Mouse (Mus musculus) MEL (cell line): ENCODE results near the gene Mta1. TPM values are rescaled to one million over a fixed set of nuclear protein-coding genes. Genes with fewer than 3 reads are reported as not detected.

Experiments used
- DNase-seq: peaks from one replicate; pipeline ENCODE4 v3.0.0; 2011; ENCODE audit warnings: low read depth, low spot score
- H3K27ac ChIP-seq: 2 replicates; pipeline ENCODE4 v1.5.1; 2012; ENCODE audit warnings: low read depth, mild to moderate bottlenecking, control low read depth, low read length, moderate library complexity; ENCODE audit not compliant: control insufficient read depth
- H3K27me3 ChIP-seq, 2 experiments: fragments of 150-350 bp in 1 of 2; sonication (generic) in 1 of 2; 2 replicates each; pipeline ENCODE4 v1.6.1; 2012; ENCODE audit warnings: low read length in 2 of 2, mild to moderate bottlenecking in 2 of 2, improper control_type of control experiment in 1 of 2, moderate library complexity in 1 of 2; ENCODE audit not compliant: insufficient read depth in 2 of 2, control insufficient read depth in 1 of 2
- H3K36me3 ChIP-seq, 2 experiments: 2 replicates each; pipeline ENCODE4 v1.6.1; 2012 to 2014; ENCODE audit warnings: low read length in 2 of 2, improper control_type of control experiment in 1 of 2, inconsistent platforms in 1 of 2, mild to moderate bottlenecking in 1 of 2; ENCODE audit not compliant: insufficient read depth in 2 of 2, control insufficient read depth in 1 of 2
- H3K4me1 ChIP-seq, 2 experiments: fragments of 150-350 bp in 1 of 2; sonication (generic) in 1 of 2; 2 replicates each; pipeline ENCODE4 v1.6.1; 2012; ENCODE audit warnings: low read length in 2 of 2, improper control_type of control experiment in 1 of 2, mild to moderate bottlenecking in 1 of 2; ENCODE audit not compliant: insufficient read depth in 2 of 2, control insufficient read depth in 1 of 2
- H3K4me3 ChIP-seq, 2 experiments: fragments of 150-350 bp in 1 of 2; sonication (generic) in 1 of 2; 2 replicates each; pipeline ENCODE4 v1.5.1; 2012; ENCODE audit warnings: low read depth in 2 of 2, low read length in 2 of 2, mild to moderate bottlenecking in 2 of 2, moderate library complexity in 2 of 2, control low read depth in 1 of 2, improper control_type of control experiment in 1 of 2; ENCODE audit not compliant: control insufficient read depth in 1 of 2, insufficient read depth in 1 of 2
- H3K79me2 ChIP-seq: 2 replicates; pipeline ENCODE4 v1.6.1; 2012; ENCODE audit warnings: mild to moderate bottlenecking, low read length, moderate library complexity; ENCODE audit not compliant: control insufficient read depth, poor library complexity, insufficient read depth
- H3K9ac ChIP-seq: 2 replicates; pipeline ENCODE4 v1.6.1; 2012; ENCODE audit warnings: low read depth, mild to moderate bottlenecking, control low read depth, low read length, moderate library complexity; ENCODE audit not compliant: control insufficient read depth, poor library complexity, severe bottlenecking
- H3K9me3 ChIP-seq: fragments of 150-350 bp; sonication (generic); replicated peaks from 2 replicates; pipeline ENCODE4 v1.6.1; 2012; ENCODE audit warnings: mild to moderate bottlenecking, low read length, improper control_type of control experiment, moderate library complexity; ENCODE audit not compliant: insufficient read depth
- BHLHE40 ChIP-seq: IDR thresholded peaks from 2 replicates; pipeline ENCODE4 v1.6.1; 2012; ENCODE audit warnings: low read depth, mild to moderate bottlenecking, inconsistent platforms, low read length, improper control_type of control experiment, borderline replicate concordance
- CHD1 ChIP-seq: IDR thresholded peaks from 2 replicates; pipeline ENCODE4 v1.6.1; 2012; ENCODE audit warnings: low read depth, mild to moderate bottlenecking, inconsistent platforms, low read length, improper control_type of control experiment
- CHD2 ChIP-seq: IDR thresholded peaks from 2 replicates; pipeline ENCODE4 v1.6.1; 2011; ENCODE audit warnings: low read length, improper control_type of control experiment
- CTCF ChIP-seq, 3 experiments: IDR thresholded peaks in 2 of 3; conservative IDR thresholded peaks in 1 of 3; 2 replicates each; pipeline ENCODE4 v1.5.1; 2011 to 2012; ENCODE audit warnings: low read length in 3 of 3, low read depth in 2 of 3, mild to moderate bottlenecking in 2 of 3, improper control_type of control experiment in 1 of 3, inconsistent platforms in 1 of 3, mixed read lengths in 1 of 3, moderate library complexity in 1 of 3; ENCODE audit not compliant: control insufficient read depth in 1 of 3, insufficient read depth in 1 of 3, poor library complexity in 1 of 3, severe bottlenecking in 1 of 3
- ELF1 ChIP-seq: IDR thresholded peaks from 2 replicates; pipeline ENCODE4 v1.6.1; 2014; ENCODE audit warnings: low read depth, mild to moderate bottlenecking, inconsistent platforms, low read length, improper control_type of control experiment, moderate library complexity
- EP300 ChIP-seq, 2 experiments: IDR thresholded peaks; 2 replicates each; pipeline ENCODE4 v1.6.1; 2011; ENCODE audit warnings: improper control_type of control experiment in 2 of 2, low read length in 2 of 2, low read depth in 1 of 2, mild to moderate bottlenecking in 1 of 2
- ETS1 ChIP-seq: IDR thresholded peaks from 2 replicates; pipeline ENCODE4 v1.6.1; 2012; ENCODE audit warnings: low read depth, mild to moderate bottlenecking, inconsistent platforms, low read length, improper control_type of control experiment, moderate library complexity
- HCFC1 ChIP-seq: IDR thresholded peaks from 2 replicates; pipeline ENCODE4 v1.6.1; 2012; ENCODE audit warnings: low read depth, mild to moderate bottlenecking, inconsistent platforms, low read length, improper control_type of control experiment, moderate library complexity
- JUND ChIP-seq: IDR thresholded peaks from 2 replicates; pipeline ENCODE4 v1.6.1; 2011; ENCODE audit warnings: low read depth, mild to moderate bottlenecking, improper control_type of control experiment, low read length
- KAT2A ChIP-seq: conservative IDR thresholded peaks from 2 replicates; pipeline ENCODE4 v1.6.1; 2012; ENCODE audit warnings: low read depth, low read length, improper control_type of control experiment, inconsistent platforms
- MAFK ChIP-seq: IDR thresholded peaks from 2 replicates; pipeline ENCODE4 v1.6.1; 2011; ENCODE audit warnings: low read depth, mild to moderate bottlenecking, low read length, improper control_type of control experiment, borderline replicate concordance
- MAX ChIP-seq: IDR thresholded peaks from 2 replicates; pipeline ENCODE4 v1.6.1; 2011; ENCODE audit warnings: low read length, improper control_type of control experiment
- MAZ ChIP-seq: IDR thresholded peaks from 2 replicates; pipeline ENCODE4 v1.6.1; 2012; ENCODE audit warnings: low read depth, mild to moderate bottlenecking, inconsistent platforms, low read length, improper control_type of control experiment
- MXI1 ChIP-seq: IDR thresholded peaks from 2 replicates; pipeline ENCODE4 v1.6.1; 2011; ENCODE audit warnings: mild to moderate bottlenecking, low read depth, low read length, improper control_type of control experiment
- MYC ChIP-seq: IDR thresholded peaks from 2 replicates; pipeline ENCODE4 v1.6.1; 2011; ENCODE audit warnings: low read depth, mild to moderate bottlenecking, low read length, improper control_type of control experiment, moderate library complexity
- NELFE ChIP-seq: IDR thresholded peaks from 2 replicates; pipeline ENCODE4 v1.6.1; 2011; ENCODE audit warnings: low read depth, low read length, improper control_type of control experiment
- NRF1 ChIP-seq: IDR thresholded peaks from 2 replicates; pipeline ENCODE4 v1.6.1; 2014; ENCODE audit warnings: low read depth, mild to moderate bottlenecking, inconsistent platforms, low read length, improper control_type of control experiment, moderate library complexity; ENCODE audit not compliant: poor library complexity, insufficient read depth, severe bottlenecking
- POLR2A ChIP-seq, 2 experiments: IDR thresholded peaks; 2 replicates each; pipeline ENCODE4 v1.6.1; 2011 to 2012; ENCODE audit warnings: low read length in 2 of 2, mild to moderate bottlenecking in 2 of 2, control low read depth in 1 of 2, improper control_type of control experiment in 1 of 2, low read depth in 1 of 2, moderate library complexity in 1 of 2; ENCODE audit not compliant: control insufficient read depth in 1 of 2, insufficient read depth in 1 of 2, poor library complexity in 1 of 2
- POLR2AphosphoS2 ChIP-seq: IDR thresholded peaks from 2 replicates; pipeline ENCODE4 v1.6.1; 2011; ENCODE audit warnings: low read length, improper control_type of control experiment
- POLR2AphosphoS5 ChIP-seq: IDR thresholded peaks from 2 replicates; pipeline ENCODE4 v1.6.1; 2012; ENCODE audit warnings: low read depth, borderline replicate concordance, mild to moderate bottlenecking, inconsistent platforms, low read length, moderate library complexity, mixed read lengths
- RCOR1 ChIP-seq: IDR thresholded peaks from 2 replicates; pipeline ENCODE4 v1.6.1; 2012; ENCODE audit warnings: low read depth, mild to moderate bottlenecking, inconsistent platforms, low read length, improper control_type of control experiment
- SIN3A ChIP-seq: IDR thresholded peaks from 2 replicates; pipeline ENCODE4 v1.6.1; 2012; ENCODE audit warnings: low read length, improper control_type of control experiment, inconsistent platforms
- SMC3 ChIP-seq: IDR thresholded peaks from 2 replicates; pipeline ENCODE4 v1.6.1; 2011; ENCODE audit warnings: low read depth, low read length, improper control_type of control experiment
- TCF12 ChIP-seq: IDR thresholded peaks from 2 replicates; pipeline ENCODE4 v1.6.1; 2014; ENCODE audit warnings: low read depth, mild to moderate bottlenecking, inconsistent platforms, low read length, improper control_type of control experiment, moderate library complexity
- UBTF ChIP-seq: IDR thresholded peaks from 2 replicates; pipeline ENCODE4 v1.6.1; 2012; ENCODE audit warnings: low read depth, mild to moderate bottlenecking, inconsistent platforms, low read length, improper control_type of control experiment, moderate library complexity, borderline replicate concordance; ENCODE audit not compliant: insufficient read depth
- USF1 ChIP-seq: IDR thresholded peaks from 2 replicates; pipeline ENCODE4 v1.6.1; 2014; ENCODE audit warnings: low read depth, mild to moderate bottlenecking, inconsistent platforms, low read length, improper control_type of control experiment, moderate library complexity
- ZC3H11A ChIP-seq: IDR thresholded peaks from 2 replicates; pipeline ENCODE4 v1.6.1; 2012; ENCODE audit warnings: low read depth, mild to moderate bottlenecking, inconsistent platforms, low read length, improper control_type of control experiment
- ZKSCAN1 ChIP-seq: IDR thresholded peaks from 2 replicates; pipeline ENCODE4 v1.6.1; 2012; ENCODE audit warnings: low read depth, mild to moderate bottlenecking, inconsistent platforms, low read length, improper control_type of control experiment, moderate library complexity
- ZMIZ1 ChIP-seq: IDR thresholded peaks from 2 replicates; pipeline ENCODE4 v1.6.1; 2012; ENCODE audit warnings: low read depth, mild to moderate bottlenecking, inconsistent platforms, low read length, improper control_type of control experiment, moderate library complexity
- polyA plus RNA-seq, 2 experiments: library from polyadenylated mRNA; stranded (reverse) in 1 of 2; unstranded in 1 of 2; fragments of >175 nt in 1 of 2; fragments of >200 nt in 1 of 2; gene quantifications; 2 replicates each; pipeline versions ENCODE4 v1.2.1 to v1.2.4; 2012; ENCODE audit warnings: low replicate concordance in 2 of 2, low read depth in 1 of 2; ENCODE audit not compliant: insufficient read length in 2 of 2, insufficient read depth in 1 of 2, missing spikeins in 1 of 2
- total RNA-seq: library from RNA; depleted of rRNA; stranded (reverse); fragments of 300-350 nt; gene quantifications from 2 replicates; pipeline ENCODE4 v1.2.3, GENCODE M21; 2012

The Mta1 gene
- total and polyA plus RNA-seq, 3 experiments, result 69.0 to 410 (median 99.5) TPM

DNA sequence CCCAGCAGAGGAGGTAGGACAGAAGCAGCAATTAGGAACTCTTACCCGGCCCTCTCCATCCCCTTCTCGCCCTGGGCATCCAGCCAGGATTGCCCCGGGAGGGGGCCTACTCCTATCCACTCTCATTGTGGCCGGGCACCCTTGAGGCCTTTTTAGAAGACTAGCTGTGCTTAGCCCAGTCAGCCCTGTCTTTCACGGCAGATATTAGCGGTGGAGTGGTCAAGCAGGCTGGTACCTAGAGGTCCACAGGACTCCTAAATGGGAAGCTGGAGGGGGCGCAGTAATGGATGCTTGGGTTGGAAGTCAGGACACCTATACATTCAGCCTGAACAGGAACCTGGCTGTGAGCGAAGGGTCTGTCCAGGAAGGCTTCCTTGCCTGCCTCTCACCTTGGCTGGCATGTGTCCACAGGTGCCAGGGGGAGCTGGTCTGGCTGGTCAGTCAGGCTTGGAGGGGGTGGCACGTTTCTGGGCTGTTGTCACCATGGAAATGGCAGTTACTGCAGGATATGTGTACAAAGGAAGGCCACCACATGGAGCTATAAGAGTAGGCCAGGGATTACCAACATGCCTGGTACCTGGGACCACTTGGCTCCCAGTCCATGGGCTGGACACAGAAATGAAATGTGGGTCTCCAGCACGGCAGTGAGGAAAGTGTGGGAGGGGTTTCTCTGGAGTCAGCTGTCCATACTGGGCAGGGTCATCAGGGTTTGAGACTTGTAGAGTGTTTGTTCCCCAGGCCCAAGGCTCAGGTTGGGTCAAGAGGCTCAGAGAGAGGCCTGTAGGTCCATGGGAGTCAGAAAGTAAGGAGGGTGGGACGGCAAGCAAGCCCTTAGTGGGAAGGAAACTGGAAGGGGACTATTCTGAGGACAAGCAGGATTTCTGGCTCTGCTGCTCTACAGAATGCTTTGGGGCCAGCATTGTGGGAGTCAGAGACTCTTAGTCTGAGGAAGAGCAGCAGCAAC is 41.1 kb downstream of the Mta1 start (continued):
- no peak for TF ChIP-seq ZC3H11A
- TF ChIP-seq EP300 (IDR thresholded peaks at IDR 0.05; ENCODE audit: low read depth in 1 of 2, low read length in 2 of 2), result no peak
- no peak for TF ChIP-seq POLR2AphosphoS5
- TF ChIP-seq ZKSCAN1, result no peak

DNA sequence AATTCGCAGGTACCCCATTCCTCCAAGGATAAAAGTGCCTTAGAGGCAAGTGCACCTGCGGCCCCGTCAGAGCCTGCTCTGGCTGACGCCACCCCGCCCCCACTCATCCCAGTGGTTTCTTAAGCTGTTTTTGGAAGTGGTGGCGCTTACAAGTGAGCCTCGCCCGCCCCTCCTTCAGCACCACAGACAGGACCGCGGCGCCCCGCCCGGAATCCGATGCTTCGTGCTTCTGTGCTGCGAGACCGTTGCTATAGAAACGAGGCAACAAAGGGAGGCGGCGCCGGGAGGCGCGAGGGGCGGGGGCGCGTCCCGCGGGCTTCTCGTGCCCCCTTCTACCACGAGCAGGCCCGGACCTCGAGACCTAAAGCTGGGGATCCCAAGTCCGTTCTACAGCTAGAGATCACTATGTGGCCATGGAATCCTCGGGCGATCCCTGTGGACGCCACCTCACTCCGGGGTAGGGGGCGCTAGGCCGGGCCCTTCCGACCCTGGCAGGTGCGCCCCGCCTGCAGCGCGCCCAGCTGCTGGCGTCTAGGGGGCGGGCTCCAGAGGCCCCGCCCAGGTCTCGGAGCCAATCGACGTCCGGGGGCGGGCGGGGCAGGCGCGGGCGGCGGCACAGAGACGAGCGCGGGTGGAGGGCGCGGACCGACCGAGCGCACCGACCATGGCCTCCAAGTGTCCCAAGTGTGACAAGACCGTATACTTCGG is 42.0 kb downstream of the Mta1 start, which contains the start of gene Crip2:
TSS of gene Crip2 (plus strand) at position 329 of the 708 bp plus-strand sequence.
- Histone ChIP-seq H3K36me3 (peaks cover 4 to 12% of the 10 kb centered on the region in 2 experiments; a peak in 3 of 4 replicates), H3K9me3 (no peaks in the 10 kb centered on the region), H3K9ac (peak within 1 kb of the TSS; percentile 70), H3K79me2 (peaks cover 2% of the 10 kb centered on the region; the same call in 1 of the 2 replicates), H3K27me3 (no peaks in the 10 kb centered on the region), H3K4me1 (peaks cover 0 to 21% of the 10 kb centered on the region in 2 experiments; a peak in 3 of 4 replicates), H3K4me3 (peak within 1 kb of the TSS; percentile 70), H3K27ac (peak within 1 kb of the TSS; percentile 29)
- TF ChIP-seq CTCF (IDR thresholded peaks at IDR 0.05 in 2 of 3, conservative IDR thresholded peaks at IDR 0.05 in 1 of 3; ENCODE audit: control insufficient read depth in 1 of 3, insufficient read depth in 1 of 3, low read depth in 2 of 3, low read length in 3 of 3, poor library complexity in 1 of 3, severe bottlenecking in 1 of 3) (peak in 1 of 3 experiments; percentile 36; a peak in 2 of 6 replicates), KAT2A (no peak; the same call in 1 of the 2 replicates), ELF1 (peak; percentile 76), BHLHE40 (peak; percentile 61; the same call in 1 of the 2 replicates), POLR2AphosphoS5 (no peak), POLR2AphosphoS2 (peak; percentile 79), JUND (no peak), NRF1 (peak; percentile 65), SMC3 (peak; percentile 22), CHD1 (no peak; the same call in 1 of the 2 replicates), ETS1 (peak; percentile 46; the same call in 1 of the 2 replicates), EP300 (IDR thresholded peaks at IDR 0.05; ENCODE audit: low read depth in 1 of 2, low read length in 2 of 2) (peak; percentile 31 to 52; a peak in 2 of 4 replicates), CHD2 (peak; percentile 39; the same call in 1 of the 2 replicates), ZMIZ1 (peak; percentile 67; the same call in 1 of the 2 replicates), MYC (no peak; the same call in 1 of the 2 replicates), HCFC1 (peak; percentile 62), NELFE (peak; percentile 84), MAZ (peak; percentile 99), UBTF (no peak), SIN3A (peak; percentile 100), USF1 (peak; percentile 27; the same call in 1 of the 2 replicates), RCOR1 (peak; percentile 61), ZKSCAN1 (peak; percentile 69; the same call in 1 of the 2 replicates), MAFK (peak; percentile 15; the same call in 1 of the 2 replicates), POLR2A (IDR thresholded peaks at IDR 0.05; ENCODE audit: control insufficient read depth in 1 of 2, insufficient read depth in 1 of 2, low read depth in 1 of 2, low read length in 2 of 2, poor library complexity in 1 of 2) (peak in 1 of 2 experiments; percentile 84; a peak in 2 of 4 replicates), MXI1 (peak; percentile 98), TCF12 (0 out of 2 replicates have a peak, but pooled peaks have one; percentile 45), MAX (peak; percentile 68)
- peak; percentile 100 for DNase-seq
